Mouse (Mus musculus) Patski (cell line): ENCODE results near the gene Tspan18. TPM values are rescaled to one million over a fixed set of nuclear protein-coding genes. Genes with fewer than 3 reads are reported as not detected.

Experiments used
- ATAC-seq: fragments of 100-300 bp; one replicate; pipeline ENCODE4 v1.8.0; 2021
- CTCF ChIA-PET: fragments of 350-600 bp; sonication (Branson Sonifier 250); formaldehyde crosslinking; loops from one replicate; lab custom pipeline; 2022; ENCODE audit warnings: inconsistent platforms; lab: Charles Lee
- POLR2A ChIA-PET: fragments of 350-600 bp; sonication (Branson Sonifier 250); formaldehyde crosslinking; loops from one replicate; lab custom pipeline; 2022; ENCODE audit warnings: antibody characterized with exemption, inconsistent platforms; lab: Charles Lee
- DNase-seq: peaks from one replicate; pipeline ENCODE4 v3.0.0-alpha.2; 2011; ENCODE audit warnings: low read depth, low spot score
- H3K27me3 ChIP-seq: fragments of 371-371 bp; one replicate; pipeline ENCODE4 v1.5.1; 2021
- CTCF ChIP-seq: fragments of 100-300 bp; IDR thresholded peaks from one replicate; pipeline ENCODE4 v1.5.1; 2021
- in situ Hi-C: fragments of 300-500 bp; cut with MboI; formaldehyde crosslinking; loops from 3 replicates; pipeline ENCODE4 v1.11.1; 2018; ENCODE audit warnings: low pct_unique_long_range_greater_than_20kb, mixed read lengths
- polyA plus RNA-seq: library from polyadenylated mRNA; unstranded; gene quantifications from one replicate; pipeline ENCODE4 v1.2.3, GENCODE M21; 2021

The Tspan18 gene
- polyA plus RNA-seq, 1 experiment from 2014 or later = 16.6 TPM

- POLR2A ChIA-PET = interaction anchor here (0.7 kb wide), 1 partner anchor 1475 kb away, joined by 3 read pairs; no protein-coding TSS in a partner anchor
- H3K27me3 ChIP-seq = no peaks in the 10 kb centered on the region
- ATAC-seq (no peak), DNase-seq (no peak)
- TF ChIP-seq CTCF = no peak
- in situ Hi-C loops = no loop called here
- CTCF ChIA-PET = interaction anchor here (1.2 kb wide), 1 partner anchor 17 kb away, joined by 5 read pairs; no protein-coding TSS in a partner anchor
These were observed 12.4 kb downstream of the Tspan18 start for GRCm38 (mm10) chr2:93321946-93322345.

DNA sequence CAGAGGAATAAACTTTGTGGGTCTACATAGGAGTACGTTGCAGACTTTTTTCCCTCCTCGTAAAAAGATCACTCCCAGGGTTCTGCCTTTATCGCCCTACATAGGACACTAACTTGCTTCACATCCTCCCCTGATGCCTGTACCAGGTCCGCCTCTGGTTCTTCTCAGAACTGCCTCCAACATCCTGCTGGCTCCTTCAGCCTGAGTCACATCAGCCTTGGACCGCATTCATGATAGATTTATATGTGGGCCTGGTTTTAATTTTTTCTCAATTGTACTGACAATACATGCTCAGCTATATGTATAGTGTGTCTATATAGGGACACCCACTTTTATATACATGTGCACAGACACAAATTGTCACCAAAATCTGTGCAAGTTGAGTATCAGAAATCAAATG lies 14.0 kb downstream of the Tspan18 start:
- TF ChIP-seq CTCF = no peak
- POLR2A ChIA-PET = no interaction called here
- in situ Hi-C loops = no loop called here
- DNase-seq = no peak
- CTCF ChIA-PET = interaction anchor here (1.5 kb wide), 2 partner anchors 10 to 93 kb away, joined by 4 to 5 read pairs; no protein-coding TSS in a partner anchor
- no peaks in the 10 kb centered on the region for H3K27me3 ChIP-seq
- ATAC-seq = no peak

DNA sequence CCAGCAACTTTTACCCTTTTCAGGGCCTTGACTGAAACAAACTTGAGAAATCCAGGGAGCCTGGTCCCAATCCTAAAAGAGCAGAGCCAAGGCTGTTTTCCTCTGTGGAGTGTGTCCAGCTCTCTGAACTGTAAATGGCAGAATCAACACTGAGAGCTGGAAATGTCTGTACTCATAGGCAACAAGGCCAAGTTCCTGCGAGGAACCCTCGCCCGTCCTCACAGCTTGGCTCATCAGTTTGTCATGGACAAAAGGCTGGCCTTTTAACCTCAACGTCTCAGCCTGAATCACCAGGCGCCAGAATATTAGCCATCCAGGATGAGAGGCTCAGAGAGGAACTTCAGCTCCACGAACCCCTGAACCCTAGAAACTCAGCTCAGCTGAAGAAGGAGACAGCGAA lies 14.7 kb downstream of the Tspan18 start:
- no peak for TF ChIP-seq CTCF
- no peaks in the 10 kb centered on the region for H3K27me3 ChIP-seq
- POLR2A ChIA-PET = no interaction called here
- DNase-seq (no peak), ATAC-seq (no peak)
- CTCF ChIA-PET = interaction anchor here (1.5 kb wide), 2 partner anchors 9 to 93 kb away, joined by 4 to 5 read pairs; no protein-coding TSS in a partner anchor
- in situ Hi-C loops = no loop called here

DNA sequence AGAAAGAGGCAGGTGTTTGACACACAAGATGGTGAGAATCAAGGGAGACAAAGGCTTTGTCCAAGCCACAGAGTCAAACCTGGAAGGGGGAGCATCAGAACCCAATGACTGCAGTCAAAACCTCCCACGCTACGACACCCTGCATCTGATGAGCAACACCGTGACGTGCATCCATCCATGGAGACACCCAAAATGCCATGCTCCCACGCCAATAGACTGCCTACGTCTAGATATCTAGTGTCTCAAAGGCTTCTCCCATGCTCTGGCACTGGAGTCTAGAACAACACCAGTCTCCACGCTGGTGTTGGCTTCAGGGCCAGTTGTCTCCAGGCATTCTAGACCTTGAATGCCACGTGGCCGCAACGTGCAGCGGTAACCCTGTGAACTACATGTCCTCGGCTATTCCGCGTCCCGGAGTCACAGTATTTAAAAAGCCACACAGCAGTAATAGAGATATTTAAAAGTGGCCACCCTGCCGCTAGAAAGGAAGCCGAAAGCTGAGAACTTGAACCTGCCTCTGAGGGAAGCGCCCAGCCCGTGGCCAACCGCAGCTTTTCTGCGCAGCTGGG lies 15.4 kb downstream of the Tspan18 start:
- DNase-seq (no peak), ATAC-seq (no peak)
- CTCF ChIA-PET = interaction anchor here (1.5 kb wide), 2 partner anchors 9 to 92 kb away, joined by 4 to 5 read pairs; no protein-coding TSS in a partner anchor

GRCm38 (mm10) chr2:93313768-93314632 lies 20.3 kb downstream of the Tspan18 start:
- peak; percentile 80 for DNase-seq
- ATAC-seq = peak; percentile 42
- in situ Hi-C loops = no loop called here
- no peak for TF ChIP-seq CTCF
- ChIA-PET CTCF (interaction anchor here (0.9 to 1.8 kb wide), 4 partner anchors 10 to 87 kb away, joined by 3 to 4 read pairs (median 4); no protein-coding TSS in a partner anchor), POLR2A (no interaction called here)
- H3K27me3 ChIP-seq = no peaks in the 10 kb centered on the region

More for the DNA sequence above, 15.4 kb downstream of the Tspan18 start:
- H3K27me3 ChIP-seq = no peaks in the 10 kb centered on the region
- in situ Hi-C loops = no loop called here
- no peak for TF ChIP-seq CTCF
- POLR2A ChIA-PET = no interaction called here

DNA sequence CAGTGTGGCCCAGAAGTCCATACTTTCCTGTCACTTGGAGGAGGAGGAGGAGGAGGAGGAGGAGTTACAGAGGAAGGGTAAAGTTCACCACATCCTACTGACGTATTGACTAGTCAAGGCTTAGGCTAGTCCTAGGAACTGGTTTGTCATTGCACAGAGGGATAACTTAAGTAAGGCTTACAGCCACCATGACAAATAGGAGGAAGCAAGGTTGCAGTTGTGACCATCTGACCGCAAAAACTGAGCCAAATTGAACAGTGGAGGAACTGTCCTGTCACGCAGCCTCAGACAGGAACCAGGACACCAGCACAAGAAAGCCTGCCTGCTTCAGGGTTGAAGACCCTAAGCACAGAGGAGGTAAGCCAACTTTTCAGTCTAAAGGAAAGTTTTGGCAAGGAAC lies 21.8 kb downstream of the Tspan18 start:
- DNase-seq (no peak), ATAC-seq (no peak)
- CTCF ChIA-PET = interaction anchor here (0.7 to 1.1 kb wide), 2 partner anchors 11 to 86 kb away, joined by 3 to 4 read pairs; no protein-coding TSS in a partner anchor
- no peak for TF ChIP-seq CTCF
- in situ Hi-C loops = no loop called here
- no peaks in the 10 kb centered on the region for H3K27me3 ChIP-seq
- POLR2A ChIA-PET = no interaction called here

DNA sequence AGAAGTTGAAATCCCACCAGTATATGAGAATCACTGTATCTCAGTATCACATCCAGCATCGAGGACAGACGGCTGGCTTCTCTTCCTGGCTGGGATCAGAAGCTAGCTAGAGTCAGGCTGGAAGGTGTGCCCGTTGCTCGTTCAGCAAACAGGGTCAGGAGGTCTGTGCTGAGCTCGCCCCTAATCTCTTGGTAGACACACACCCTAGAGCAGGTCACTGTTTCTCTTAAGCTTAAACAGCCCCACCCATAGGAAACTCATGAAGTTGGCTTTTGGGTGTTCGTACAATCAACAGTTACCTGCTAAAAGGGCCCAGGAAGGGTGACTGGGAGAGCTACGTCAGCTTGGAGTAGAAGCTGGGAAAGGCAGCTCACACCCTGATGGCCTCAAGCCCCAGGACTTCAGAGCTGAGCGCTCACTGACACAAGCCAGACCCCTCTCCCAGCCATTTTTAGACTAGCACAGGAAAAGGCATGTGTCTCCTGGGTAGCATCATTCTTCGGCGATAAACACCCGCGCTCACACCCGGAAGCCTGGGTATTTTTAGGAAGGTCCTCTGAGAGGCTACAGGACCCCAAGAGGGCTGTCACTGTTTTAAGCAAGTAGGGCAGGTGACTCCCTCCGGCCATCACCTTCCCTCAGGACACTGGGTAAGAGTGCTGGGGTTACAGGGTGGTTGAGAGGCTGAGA lies 24.4 kb downstream of the Tspan18 start:
- POLR2A ChIA-PET = no interaction called here
- H3K27me3 ChIP-seq = no peaks in the 10 kb centered on the region
- in situ Hi-C loops = no loop called here
- TF ChIP-seq CTCF = no peak
- CTCF ChIA-PET = interaction anchor here (1.1 to 3.5 kb wide), 3 partner anchors 9 to 23 kb away, joined by 3 to 15 read pairs (median 4); no protein-coding TSS in a partner anchor
- no peak for DNase-seq
- ATAC-seq = no peak

DNA sequence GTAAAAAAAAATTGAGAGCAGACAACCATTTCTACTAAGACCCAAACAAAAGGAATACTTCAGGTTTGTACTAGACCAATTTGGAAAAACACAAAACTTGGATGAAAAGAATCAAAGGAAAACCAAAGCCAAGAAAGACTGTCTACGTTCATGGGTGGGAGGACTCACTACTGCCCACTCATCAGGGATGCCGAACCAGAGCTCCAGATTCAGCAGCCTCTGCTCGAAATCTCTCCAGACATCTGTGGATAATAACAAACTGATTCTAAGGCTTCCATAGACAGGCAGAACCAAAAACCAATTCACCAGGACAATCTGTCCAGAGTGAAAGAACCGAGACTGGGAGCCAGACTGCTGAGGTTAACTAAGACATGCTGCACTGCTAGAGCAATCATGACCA lies 27.4 kb downstream of the Tspan18 start:
- POLR2A ChIA-PET = no interaction called here
- no peak for TF ChIP-seq CTCF
- in situ Hi-C loops = no loop called here
- no peaks in the 10 kb centered on the region for H3K27me3 ChIP-seq
- DNase-seq (no peak), ATAC-seq (no peak)
- CTCF ChIA-PET = interaction anchor here (1.4 kb wide), 1 partner anchor 26 kb away, joined by 3 read pairs; no protein-coding TSS in a partner anchor

- ChIA-PET POLR2A (no interaction called here), CTCF (interaction anchor here (0.6 to 2.0 kb wide), 3 partner anchors 17 to 86 kb away, joined by 3 to 6 read pairs (median 5); no protein-coding TSS in a partner anchor)
- no peak for TF ChIP-seq CTCF
- H3K27me3 ChIP-seq = no peaks in the 10 kb centered on the region
- ATAC-seq (no peak), DNase-seq (no peak)
- in situ Hi-C loops = no loop called here
These were observed 30.1 kb downstream of the Tspan18 start for GRCm38 (mm10) chr2:93304273-93304634.
